Mouse (Mus musculus): ENCODE data around the gene Rfxank. TPM values are rescaled to one million over a fixed set of nuclear protein-coding genes. Genes with fewer than 3 reads are reported as not detected.
A peak's percentile ranks its signal among the peaks of the same experiment; 100 is the strongest.

Gene Rfxank
- total RNA-seq, 1 experiment from 2014 or later, result 16.9 TPM

GRCm38 (mm10) chr8:70150158-70150557 lies 11.2 kb upstream of the Rfxank start:
- DNase-seq, result no peak

GRCm38 (mm10) chr8:70147678-70148607 lies 9.0 kb upstream of the Rfxank start:
- DNase-seq, result no peak

- no peak for DNase-seq
Measured at GRCm38 (mm10) chr8:70139981-70140380, 1.0 kb upstream of the Rfxank start.

- no peak for DNase-seq
Measured at GRCm38 (mm10) chr8:70137890-70138289, 1.1 kb downstream of the Rfxank start.

GRCm38 (mm10) chr8:70136591-70136990 lies 2.4 kb downstream of the Rfxank start:
- DNase-seq, result no peak

GRCm38 (mm10) chr8:70134931-70135330 lies 4.0 kb downstream of the Rfxank start:
- DNase-seq, result no peak

- no peak for DNase-seq
Measured at GRCm38 (mm10) chr8:70134086-70134485, 4.9 kb downstream of the Rfxank start.

- peak; percentile 92 for DNase-seq
Measured at GRCm38 (mm10) chr8:70131166-70131883, 7.6 kb downstream of the Rfxank start, which contains the start of gene Nr2c2ap. Gene Nr2c2ap (plus strand): TSS chr8:70131333.

GRCm38 (mm10) chr8:70130066-70130465 lies 8.9 kb downstream of the Rfxank start:
- DNase-seq, result no peak

GRCm38 (mm10) chr8:70129309-70129952 lies 9.5 kb downstream of the Rfxank start:
- DNase-seq, result peak; percentile 64

GRCm38 (mm10) chr8:70128435-70128834 lies 10.5 kb downstream of the Rfxank start:
- peak; percentile 80 for DNase-seq

GRCm38 (mm10) chr8:70124992-70125391 lies 14.0 kb downstream of the Rfxank start:
- DNase-seq, result no peak

- no peak for DNase-seq
Measured at GRCm38 (mm10) chr8:70122863-70123262, 16.1 kb downstream of the Rfxank start.

- DNase-seq, result peak; percentile 81
Measured at GRCm38 (mm10) chr8:70120667-70121066, 18.3 kb downstream of the Rfxank start, which contains the start of gene Ncan. Gene Ncan (minus strand): TSS chr8:70120873.

GRCm38 (mm10) chr8:70118726-70119700 lies 19.9 kb downstream of the Rfxank start:
- DNase-seq, result no peak

GRCm38 (mm10) chr8:70117611-70118010 lies 21.3 kb downstream of the Rfxank start:
- peak; percentile 71 for DNase-seq

- DNase-seq, result peak; percentile 49
Measured at GRCm38 (mm10) chr8:70114892-70115291, 24.1 kb downstream of the Rfxank start.

- DNase-seq, result no peak
Measured at GRCm38 (mm10) chr8:70114488-70114887, 24.5 kb downstream of the Rfxank start.

- no peak for DNase-seq
Measured at GRCm38 (mm10) chr8:70112401-70113016, 26.4 kb downstream of the Rfxank start.

GRCm38 (mm10) chr8:70111192-70111795 lies 27.7 kb downstream of the Rfxank start:
- DNase-seq, result no peak

Data from adrenal gland, postnatal 14 days (tissue).